Mouse (Mus musculus): Measurements from ENCODE around the gene Pom121l2. TPM values are rescaled to one million over a fixed set of nuclear protein-coding genes. Genes with fewer than 3 reads are reported as not detected.

Gene Pom121l2
- polyA plus RNA-seq, 1 experiment from 2014 or later = 0.31 TPM

- no peak overlapping the region for H3K9ac ChIP-seq (ENCODE audit: low read length)
- no peaks in the 10 kb centered on the region for H3K36me3 ChIP-seq (ENCODE audit: control insufficient read depth, insufficient read depth, low read length)
- WGBS = 67% methylated on average over 2 of the region's 2 CpGs
- H3K27me3 ChIP-seq (ENCODE audit: control insufficient read depth, insufficient read depth, low read length) = no peaks in the 10 kb centered on the region
- no peaks in the 10 kb centered on the region for H3K9me3 ChIP-seq (ENCODE audit: control insufficient read depth, low read length)
- DNase-seq (ENCODE audit: low spot score) (no peak), ATAC-seq (ENCODE audit: insufficient number of reproducible peaks, low FRiP score, low TSS enrichment, low read depth) (no peak)
- peak overlapping the region; percentile 20; the same call in 1 of the 2 replicates for H3K4me2 ChIP-seq (ENCODE audit: low read depth, severe bottlenecking)
- peak overlapping the region; percentile 56; the same call in 1 of the 2 replicates for H3K27ac ChIP-seq (replicated peaks; ENCODE audit: low read depth, low read length)
- H3K4me1 ChIP-seq (ENCODE audit: control insufficient read depth, insufficient read depth, low read length) = peaks cover 7% of the 10 kb centered on the region
- no peak overlapping the region for H3K4me3 ChIP-seq (ENCODE audit: low read depth, low read length)
Measured at GRCm38 (mm10) chr13:22037415-22037814, 56.4 kb downstream of the Pom121l2 start.

Small RNAs within 50 kb of the gene (microRNA-seq; reads per million reads assigned to microRNA genes)
- not detected for gene Gm44390

Other genes with a start within 250 kb of the Pom121l2 start
- 1.1 and 1.7 TPM in 2 replicates for gene Hist1h4j, start 246.1 kb upstream of the Pom121l2 start, polyA plus RNA-seq (2014; fragmentation: Nextera tagmentation; extraction: Ambion mirVana)
- gene Hist1h4k, start 230.7 kb upstream of the Pom121l2 start, polyA plus RNA-seq (2014; fragmentation: Nextera tagmentation; extraction: Ambion mirVana) = 3.4 and 7.1 TPM in 2 replicates
- gene Hist1h2ak, start 227.4 kb upstream of the Pom121l2 start, polyA plus RNA-seq (2014; fragmentation: Nextera tagmentation; extraction: Ambion mirVana) = 6.1 and 9.4 TPM in 2 replicates
- gene Hist1h2bn, start 227.1 kb upstream of the Pom121l2 start, polyA plus RNA-seq (2014; fragmentation: Nextera tagmentation; extraction: Ambion mirVana) = 1.8 and 2.6 TPM in 2 replicates
- gene Hist1h1b, start 200.6 kb upstream of the Pom121l2 start, polyA plus RNA-seq (2014; fragmentation: Nextera tagmentation; extraction: Ambion mirVana) = 20.0 and 21.2 TPM in 2 replicates
- gene Hist1h3i, start 197.8 kb upstream of the Pom121l2 start, polyA plus RNA-seq (2014; fragmentation: Nextera tagmentation; extraction: Ambion mirVana) = 294 and 298 TPM in 2 replicates
- 7.5 and 10.7 TPM in 2 replicates for gene Hist1h2an, start 194.0 kb upstream of the Pom121l2 start, polyA plus RNA-seq (2014; fragmentation: Nextera tagmentation; extraction: Ambion mirVana)
- gene Hist1h2bp, start 193.7 kb upstream of the Pom121l2 start, polyA plus RNA-seq (2014; fragmentation: Nextera tagmentation; extraction: Ambion mirVana) = 1.7 and 4.9 TPM in 2 replicates
- 21.3 and 25.2 TPM in 2 replicates for gene Hist1h2bq, start 171.0 kb upstream of the Pom121l2 start, polyA plus RNA-seq (2014; fragmentation: Nextera tagmentation; extraction: Ambion mirVana)
- 2.5 and 3.6 TPM in 2 replicates for gene Hist1h2ao, start 170.7 kb upstream of the Pom121l2 start, polyA plus RNA-seq (2014; fragmentation: Nextera tagmentation; extraction: Ambion mirVana)
- gene Hist1h4m, start 169.4 kb upstream of the Pom121l2 start, polyA plus RNA-seq (2014; fragmentation: Nextera tagmentation; extraction: Ambion mirVana) = not detected in 2 replicates
- gene Hist1h4n, start 149.0 kb upstream of the Pom121l2 start, polyA plus RNA-seq (2014; fragmentation: Nextera tagmentation; extraction: Ambion mirVana) = 11.8 and 15.0 TPM in 2 replicates
- 6,460 and 6,662 TPM in 2 replicates for gene Hist1h2ap, start 147.7 kb upstream of the Pom121l2 start, polyA plus RNA-seq (2014; fragmentation: Nextera tagmentation; extraction: Ambion mirVana)
- gene Hist1h2br, start 147.5 kb upstream of the Pom121l2 start, polyA plus RNA-seq (2014; fragmentation: Nextera tagmentation; extraction: Ambion mirVana) = 21.5 and 24.2 TPM in 2 replicates
- 26.9 and 28.8 TPM in 2 replicates for gene Zfp184, start 36.1 kb upstream of the Pom121l2 start, polyA plus RNA-seq (2014; fragmentation: Nextera tagmentation; extraction: Ambion mirVana)
- 0.20 and 0.21 TPM in 2 replicates for gene Prss16, start 28.5 kb downstream of the Pom121l2 start, polyA plus RNA-seq (2014; fragmentation: Nextera tagmentation; extraction: Ambion mirVana)
- gene Hist1h2ah, start 54.4 kb downstream of the Pom121l2 start, polyA plus RNA-seq (2014; fragmentation: Nextera tagmentation; extraction: Ambion mirVana) = 5.5 and 22.0 TPM in 2 replicates
- gene Hist1h2bk, start 54.7 kb downstream of the Pom121l2 start, polyA plus RNA-seq (2014; fragmentation: Nextera tagmentation; extraction: Ambion mirVana) = 13.8 and 14.0 TPM in 2 replicates
- 29.4 and 30.2 TPM in 2 replicates for gene Hist1h4i, start 60.2 kb downstream of the Pom121l2 start, polyA plus RNA-seq (2014; fragmentation: Nextera tagmentation; extraction: Ambion mirVana)
- gene Hist1h2ag, start 61.8 kb downstream of the Pom121l2 start, polyA plus RNA-seq (2014; fragmentation: Nextera tagmentation; extraction: Ambion mirVana) = 75.3 and 79.2 TPM in 2 replicates
- gene Hist1h2bj, start 62.0 kb downstream of the Pom121l2 start, polyA plus RNA-seq (2014; fragmentation: Nextera tagmentation; extraction: Ambion mirVana) = 18.9 and 19.9 TPM in 2 replicates
- not detected in 2 replicates for gene Vmn1r188, start 103.2 kb downstream of the Pom121l2 start, polyA plus RNA-seq (2014; fragmentation: Nextera tagmentation; extraction: Ambion mirVana)
- not detected in 2 replicates for gene Vmn1r189, start 124.6 kb downstream of the Pom121l2 start, polyA plus RNA-seq (2014; fragmentation: Nextera tagmentation; extraction: Ambion mirVana)
- gene Vmn1r191, start 202.8 kb downstream of the Pom121l2 start, polyA plus RNA-seq (2014; fragmentation: Nextera tagmentation; extraction: Ambion mirVana) = not detected in 2 replicates
- gene Vmn1r192, start 209.9 kb downstream of the Pom121l2 start, polyA plus RNA-seq (2014; fragmentation: Nextera tagmentation; extraction: Ambion mirVana) = not detected in 2 replicates
- not detected in 2 replicates for gene Vmn1r193, start 242.0 kb downstream of the Pom121l2 start, polyA plus RNA-seq (2014; fragmentation: Nextera tagmentation; extraction: Ambion mirVana)

All from limb, embryonic 11.5 days (tissue).